Mouse (Mus musculus): Measurements from ENCODE around the gene Nphs2.
"Not testable (repeated sequence)": the region's sequence is repeated elsewhere in the genome, so short reads cannot be mapped to it uniquely, and the experiment has no call there.

Nphs2 gene

GRCm38 (mm10) chr1:156310630-156311029 lies at the start of gene Nphs2:
Nphs2 (plus strand) TSS chr1:156310727.
- peak in 1 of 2 experiments; percentile 14 for DNase-seq

GRCm38 (mm10) chr1:156263352-156263751 lies 47.2 kb upstream of the Nphs2 start:
- peak; percentile 30 to 51 for DNase-seq

- no peak for DNase-seq
These were observed 46.6 kb upstream of the Nphs2 start for GRCm38 (mm10) chr1:156263946-156264345.

GRCm38 (mm10) chr1:156268546-156268945 lies 42.0 kb upstream of the Nphs2 start:
- not testable (repeated sequence) for DNase-seq

- DNase-seq: no peak
These were observed 40.1 kb upstream of the Nphs2 start for GRCm38 (mm10) chr1:156270471-156270870.

- no peak for DNase-seq
These were observed 38.9 kb upstream of the Nphs2 start for GRCm38 (mm10) chr1:156271654-156272053.

- no peak for DNase-seq
These were observed 36.9 kb upstream of the Nphs2 start for GRCm38 (mm10) chr1:156273647-156274046.

- peak; percentile 30 to 44 for DNase-seq
These were observed 30.4 kb upstream of the Nphs2 start for GRCm38 (mm10) chr1:156280131-156280530.

GRCm38 (mm10) chr1:156284207-156284606 lies 26.3 kb upstream of the Nphs2 start:
- DNase-seq: peak in 1 of 2 experiments; percentile 31

- DNase-seq: no peak
These were observed 25.5 kb upstream of the Nphs2 start for GRCm38 (mm10) chr1:156284851-156285540.

- no peak for DNase-seq
These were observed 25.0 kb upstream of the Nphs2 start for GRCm38 (mm10) chr1:156285541-156285896.

GRCm38 (mm10) chr1:156288556-156289221 lies 21.8 kb upstream of the Nphs2 start:
- no peak for DNase-seq

GRCm38 (mm10) chr1:156289222-156289587 lies 21.3 kb upstream of the Nphs2 start:
- DNase-seq: not testable (repeated sequence)

GRCm38 (mm10) chr1:156290016-156290415 lies 20.5 kb upstream of the Nphs2 start:
- DNase-seq: no peak

GRCm38 (mm10) chr1:156302911-156303749 lies 7.4 kb upstream of the Nphs2 start, which contains the start of gene Tdrd5:
Tdrd5 (minus strand) TSS chr1:156303664.
- peak; percentile 56 for DNase-seq

- no peak for DNase-seq
These were observed 1.9 kb upstream of the Nphs2 start for GRCm38 (mm10) chr1:156308595-156308994.

- no peak for DNase-seq
These were observed 12.6 kb downstream of the Nphs2 start for GRCm38 (mm10) chr1:156323126-156323525.

GRCm38 (mm10) chr1:156340847-156341246 lies 30.3 kb downstream of the Nphs2 start:
- DNase-seq: no peak

GRCm38 (mm10) chr1:156344433-156344832 lies 33.9 kb downstream of the Nphs2 start:
- DNase-seq: no peak

GRCm38 (mm10) chr1:156345633-156346032 lies 35.1 kb downstream of the Nphs2 start:
- no peak for DNase-seq

- DNase-seq: no peak
These were observed 38.5 kb downstream of the Nphs2 start for GRCm38 (mm10) chr1:156349031-156349430.

- peak; percentile 20 to 51 for DNase-seq
These were observed 39.9 kb downstream of the Nphs2 start for GRCm38 (mm10) chr1:156350441-156350840.

- no peak for DNase-seq
These were observed 41.9 kb downstream of the Nphs2 start for GRCm38 (mm10) chr1:156352466-156352865.
